Mouse (Mus musculus) layer of hippocampus, postnatal 14 days (tissue): ENCODE measurements around the gene Homez. TPM values are rescaled to one million over a fixed set of nuclear protein-coding genes. Genes with fewer than 3 reads are reported as not detected.

Source experiments
- DNase-seq, 2 experiments: peaks; one replicate each; pipeline ENCODE4 v3.0.0; 2021 to 2022; ENCODE audit warnings: low spot score in 2 of 2, mixed read lengths in 1 of 2
- long read RNA-seq, 2 experiments: library from polyadenylated mRNA; stranded (forward); transcript quantifications; one replicate each; pipeline ENCODE4 v2.0.0; 2021
- total RNA-seq, 2 experiments: library from RNA; stranded (reverse); gene quantifications; 2 replicates each; pipeline ENCODE4 v1.2.3; 2021

Homez gene
- 10 to 100 TPM; 20.8 to 21.7 TPM for total RNA-seq
- long read RNA-seq, experiment 1, full-length matches to known transcripts, result 11 of 13 reads
- long read RNA-seq, experiment 1, partial matches to known transcripts, result 0 of 13 reads
- long read RNA-seq, experiment 1, other reads (novel, unspliced or antisense), result 2 of 13 reads
- long read RNA-seq, experiment 2, full-length matches to known transcripts, result 9 of 11 reads
- long read RNA-seq, experiment 2, partial matches to known transcripts, result 0 of 11 reads
- long read RNA-seq, experiment 2, other reads (novel, unspliced or antisense), result 2 of 11 reads

- DNase-seq, result no peak
Measured at GRCm38 (mm10) chr14:54870861-54871260, at the start of gene Homez. Gene Homez, minus strand, starts transcription at chr14:54870961.

GRCm38 (mm10) chr14:54920076-54920685 lies 49.4 kb upstream of the Homez start:
- no peak for DNase-seq

- no peak for DNase-seq
Measured at GRCm38 (mm10) chr14:54913343-54913742, 42.6 kb upstream of the Homez start.

- DNase-seq, result peak; percentile 83 to 89
Measured at GRCm38 (mm10) chr14:54912886-54913285, 42.1 kb upstream of the Homez start, which contains the start of gene Slc22a17. Gene Slc22a17, minus strand, starts transcription at chr14:54913132.

- DNase-seq, result peak in 1 of 2 experiments; percentile 41
Measured at GRCm38 (mm10) chr14:54912109-54912850, 41.5 kb upstream of the Homez start.

- no peak for DNase-seq
Measured at GRCm38 (mm10) chr14:54908682-54909081, 37.9 kb upstream of the Homez start.

- DNase-seq, result no peak
Measured at GRCm38 (mm10) chr14:54903641-54904040, 32.9 kb upstream of the Homez start.

- DNase-seq, result peak; percentile 75 to 91
Measured at GRCm38 (mm10) chr14:54900383-54900782, 29.6 kb upstream of the Homez start.

GRCm38 (mm10) chr14:54897445-54897844 lies 26.7 kb upstream of the Homez start:
- DNase-seq, result no peak

- peak; percentile 41 to 63 for DNase-seq
Measured at GRCm38 (mm10) chr14:54894296-54895151, 23.8 kb upstream of the Homez start.

GRCm38 (mm10) chr14:54893651-54894181 lies 23.0 kb upstream of the Homez start:
- peak; percentile 98 to 100 for DNase-seq

- no peak for DNase-seq
Measured at GRCm38 (mm10) chr14:54892200-54892599, 21.4 kb upstream of the Homez start, which contains the start of gene Pabpn1. Gene Pabpn1, plus strand, starts transcription at chr14:54892500.

GRCm38 (mm10) chr14:54885309-54885708 lies 14.5 kb upstream of the Homez start:
- no peak for DNase-seq

GRCm38 (mm10) chr14:54884022-54884712 lies 13.4 kb upstream of the Homez start:
- DNase-seq, result no peak

GRCm38 (mm10) chr14:54883154-54884021 lies 12.6 kb upstream of the Homez start, which contains the start of the genes Bcl2l2 and Gm20521:
Gene Bcl2l2, plus strand, starts transcription at chr14:54883377.
Gene Gm20521, plus strand, starts transcription at chr14:54883441.
- peak; percentile 61 to 74 for DNase-seq

GRCm38 (mm10) chr14:54877048-54877715 lies 6.4 kb upstream of the Homez start, which contains the start of gene Ppp1r3e:
Gene Ppp1r3e, minus strand, starts transcription at chr14:54877550.
- DNase-seq, result peak; percentile 59 to 65

- DNase-seq, result peak; percentile 89
Measured at GRCm38 (mm10) chr14:54876539-54877047, 5.8 kb upstream of the Homez start.
